Mouse (Mus musculus) heart, adult 18-20 months (tissue): ENCODE measurements around the gene Rps27a. TPM values are rescaled to one million over a fixed set of nuclear protein-coding genes. Genes with fewer than 3 reads are reported as not detected.

Experiments used
- DNase-seq, 2 experiments: peaks; one replicate each; pipeline ENCODE4 v3.0.0; 2021 to 2022; ENCODE audit warnings: mixed read lengths in 1 of 2
- total RNA-seq, 2 experiments: library from RNA; stranded (reverse); gene quantifications; 2 replicates each; pipeline ENCODE4 v1.2.3; 2021

Rps27a gene
- total RNA-seq, 2 experiments from 2014 or later: 497 to 519 TPM

DNA sequence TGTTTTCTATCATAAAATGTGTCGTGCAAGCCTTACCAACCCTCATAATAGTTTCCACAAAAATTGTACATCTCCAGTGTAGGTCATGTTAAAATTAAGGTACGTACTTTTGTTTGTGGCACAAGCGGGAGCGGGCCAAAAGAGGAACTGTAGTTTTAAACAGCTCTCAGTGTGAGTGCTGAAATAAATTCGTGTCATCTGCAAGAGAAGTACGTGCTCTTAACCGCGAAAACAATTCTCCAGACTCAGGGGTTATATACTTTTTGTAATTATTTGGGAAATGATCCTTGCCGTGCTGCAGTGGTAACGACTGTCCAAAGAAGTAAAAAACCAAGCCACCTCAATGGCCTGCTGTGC, 33.6 kb downstream of the Rps27a start:
- peak in 1 of 2 experiments; percentile 5 for DNase-seq

DNA sequence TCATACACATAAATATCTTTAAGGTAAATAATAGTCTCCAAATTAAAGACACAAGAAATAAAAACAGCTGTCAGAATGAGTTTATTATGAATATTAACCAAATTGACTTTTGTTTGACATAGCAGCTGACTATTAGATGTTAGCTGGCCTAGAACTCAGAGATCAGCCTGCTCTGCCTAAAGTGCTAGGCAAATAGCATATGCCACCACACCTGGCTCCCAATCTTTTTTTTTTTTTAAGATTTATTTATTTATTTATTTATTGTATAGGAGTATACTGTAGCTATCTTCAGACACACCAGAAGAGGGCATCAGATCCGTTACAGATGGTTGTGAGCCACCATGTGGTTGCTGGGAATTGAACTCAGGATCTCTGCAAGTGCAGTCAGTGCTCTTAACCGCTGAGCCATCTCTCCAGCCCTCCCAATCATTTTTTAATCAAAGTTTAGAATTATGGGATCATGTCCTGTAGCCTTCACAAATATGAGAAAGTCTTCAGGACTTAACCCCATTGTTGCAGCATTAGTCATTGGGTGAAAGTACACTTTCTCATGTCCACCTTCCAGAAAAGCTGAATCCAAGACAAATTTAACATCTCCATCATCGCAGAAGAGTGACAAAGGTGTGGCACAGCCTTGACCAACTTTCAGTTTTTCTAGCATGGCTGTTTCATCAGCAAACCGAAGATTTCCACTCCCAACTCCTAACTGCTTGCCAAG, 34.9 kb downstream of the Rps27a start:
- no peak for DNase-seq

DNA sequence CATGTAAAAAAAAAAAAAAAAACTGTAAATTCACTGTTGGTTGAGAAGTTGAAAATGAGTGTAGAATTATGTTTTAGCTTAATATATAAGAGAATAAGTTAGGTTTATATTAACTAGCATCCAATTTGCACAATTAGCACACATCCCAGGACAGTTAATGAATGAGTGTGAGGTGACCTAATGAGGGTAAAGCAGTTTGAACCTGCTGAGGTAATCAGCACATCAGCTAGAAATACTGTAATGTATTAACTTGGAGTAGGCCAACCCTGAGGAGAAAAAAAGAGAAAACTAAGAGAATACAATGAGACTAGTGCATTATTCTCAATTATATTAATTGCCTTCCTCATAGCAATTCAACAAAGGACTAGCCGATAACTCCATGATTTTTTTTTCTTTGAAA, 38.5 kb downstream of the Rps27a start:
- DNase-seq: no peak

DNA sequence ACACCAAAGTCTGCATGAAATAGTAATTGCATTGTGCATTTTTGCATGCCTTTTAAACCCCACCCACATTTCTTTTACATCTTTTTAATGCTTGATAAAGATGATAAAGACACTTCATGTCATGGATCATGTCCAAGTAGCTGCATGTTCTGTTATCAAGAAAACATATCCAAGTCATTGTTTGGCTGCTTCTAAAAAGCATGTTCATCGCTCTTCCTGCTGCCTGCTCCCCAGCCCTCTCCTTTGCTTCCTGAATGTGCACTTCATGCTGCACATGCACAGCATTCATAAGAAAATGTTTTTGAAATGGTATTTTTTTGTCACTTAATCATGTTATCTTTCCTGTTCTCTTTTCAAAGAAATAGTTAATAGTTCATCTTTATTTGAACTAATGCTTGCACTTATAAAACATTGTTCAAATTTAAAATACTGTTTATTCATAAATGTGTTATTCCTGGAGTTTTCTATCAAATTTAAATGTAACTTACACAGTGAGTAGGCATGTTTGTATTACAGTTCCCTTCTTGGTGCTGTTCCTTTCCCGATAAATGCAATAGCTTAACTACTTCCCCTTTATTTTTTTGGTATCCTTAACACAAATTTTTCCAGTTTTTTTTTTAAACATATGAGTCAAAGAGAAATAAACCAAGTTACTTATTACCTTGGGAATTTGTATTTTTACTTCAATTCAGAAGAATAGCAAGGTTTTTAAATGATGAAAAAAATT, 42.8 kb downstream of the Rps27a start:
- DNase-seq: no peak

DNA sequence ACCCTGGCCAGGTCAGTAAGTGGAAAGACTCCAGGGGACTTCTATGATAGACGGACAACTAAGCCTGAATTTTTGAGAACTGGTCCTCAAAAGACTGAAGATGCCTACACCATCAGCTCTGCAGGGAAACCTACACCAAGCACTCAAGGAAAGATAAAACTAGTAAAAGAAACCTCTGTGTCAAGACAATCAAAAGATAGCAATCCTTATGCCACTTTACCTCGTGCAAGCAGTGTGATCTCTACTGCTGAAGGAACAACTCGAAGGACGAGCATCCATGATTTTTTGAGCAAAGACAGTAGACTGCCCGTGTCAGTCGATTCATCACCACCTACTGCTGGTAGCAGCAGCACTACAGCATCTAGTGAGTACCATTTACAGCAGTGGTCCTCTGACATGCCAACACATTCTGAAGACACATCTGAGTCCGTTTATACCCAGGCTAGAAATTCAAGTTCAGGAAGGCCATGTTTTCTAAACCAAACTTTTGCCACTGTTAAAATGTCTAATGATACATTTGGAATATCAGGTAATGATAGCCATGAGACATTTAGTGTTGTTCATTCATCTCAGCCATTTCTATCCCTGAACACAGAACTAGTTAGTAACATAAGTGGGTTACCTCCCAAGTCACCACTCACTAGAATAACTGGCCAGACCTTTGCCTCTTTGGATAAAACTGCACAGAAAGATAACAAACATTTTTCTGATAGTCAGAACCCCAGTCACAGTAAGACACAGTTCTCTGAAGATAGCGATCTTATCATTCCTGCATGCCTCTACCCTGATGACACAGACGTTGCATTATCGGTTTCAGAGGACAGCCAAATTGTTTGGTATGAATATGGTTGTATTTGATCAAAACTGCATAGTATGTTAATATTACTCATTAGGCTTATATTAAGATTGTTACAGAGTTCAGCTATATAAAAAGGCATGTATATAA, 43.7 kb downstream of the Rps27a start:
- no peak for DNase-seq

DNA sequence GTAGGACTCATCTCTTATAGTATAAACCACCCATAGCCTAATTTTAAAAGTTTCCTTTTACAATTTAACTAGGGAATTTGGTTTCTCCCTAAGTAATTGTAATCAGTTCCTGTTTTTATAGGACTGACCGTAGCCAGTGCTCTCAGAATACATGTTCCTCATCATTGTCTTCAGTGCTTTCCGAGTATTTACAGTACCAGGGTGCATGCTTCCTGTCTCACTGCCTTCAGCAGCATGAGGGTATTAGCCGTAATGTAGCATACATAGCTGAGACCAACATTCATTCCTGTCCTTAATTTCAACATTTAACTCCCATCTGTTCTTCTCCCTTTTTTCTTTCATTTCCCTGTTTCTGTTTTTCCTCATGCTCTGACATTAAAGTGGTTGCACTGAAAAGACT, 50.9 kb downstream of the Rps27a start:
- DNase-seq: no peak

Other genes starting within 250 kb of the Rps27a start
- gene Ccdc88a, start 174.5 kb downstream of the Rps27a start, total RNA-seq: 1 to 10 TPM; 7.3 to 8.6 TPM
- 10 to 100 TPM; 22.8 to 26.5 TPM for gene Prorsd1, start 33.1 kb downstream of the Rps27a start, total RNA-seq
- gene Mtif2, start 21.7 kb downstream of the Rps27a start, total RNA-seq: 10 to 100 TPM; 59.2 to 63.6 TPM
- gene Clhc1, start 159 bp downstream of the Rps27a start, total RNA-seq: not detected
- 100 to 1,000 TPM in 1 of 2 experiments, 10 to 100 TPM in 1; 93.0 to 102 TPM for gene Rtn4, start 144.8 kb upstream of the Rps27a start, total RNA-seq